Comparison of ENCODE assay signal across 8 mouse cellular contexts in genomic region chr15:99724292-99725021, GRCm38 (mm10). TPM values are rescaled to one million over a fixed set of nuclear protein-coding genes. Genes with fewer than 3 reads are reported as not detected.
DNase-seq lines count a peak whose midpoint lies in the region; ATAC-seq and TF ChIP-seq lines count a peak whose summit lies in the region.

No protein-coding gene starts in this region.

- DNase-seq in 416B (ENCODE audit: low read depth): peak; percentile 69
- peak; percentile 88 for DNase-seq in ZHBTc4 (ENCODE audit: low read depth, low spot score)
- peak; percentile 86 for DNase-seq in embryo, embryonic 11 days
- DNase-seq in heart, adult 11 months: peak; percentile 98
- DNase-seq in kidney, adult 18-20 months: peak; percentile 80
- DNase-seq in midbrain, postnatal 0 days (ENCODE audit: low spot score): peak; percentile 86
- DNase-seq in testis, postnatal 10 days (ENCODE audit: low spot score): peak; percentile 74

- peak overlapping the region; percentile 78 for H3K27ac ChIP-seq in limb, embryonic 15.5 days
- peak overlapping the region; percentile 62 for H3K27ac ChIP-seq in midbrain, postnatal 0 days (ENCODE audit: low read depth, low read length)

- no peaks in the 10 kb centered on the region for H3K27me3 ChIP-seq in limb, embryonic 15.5 days
- H3K27me3 ChIP-seq in midbrain, postnatal 0 days (ENCODE audit: insufficient read depth, low read length): no peaks in the 10 kb centered on the region

- peaks cover 26% of the 10 kb centered on the region for H3K4me1 ChIP-seq in limb, embryonic 15.5 days
- H3K4me1 ChIP-seq in midbrain, postnatal 0 days (ENCODE audit: insufficient read depth, low read length): peaks cover 3% of the 10 kb centered on the region

- 0 out of 2 replicates have a peak overlapping the region, but pooled peaks have one; percentile 2 for H3K9ac ChIP-seq in limb, embryonic 15.5 days
- peak overlapping the region; percentile 48 for H3K9ac ChIP-seq in midbrain, postnatal 0 days (replicated peaks; ENCODE audit: low read length, poor library complexity, severe bottlenecking)

- no peak for ATAC-seq in limb, embryonic 15.5 days (ENCODE audit: insufficient number of reproducible peaks, low FRiP score, low TSS enrichment, low read depth)
- ATAC-seq in midbrain, postnatal 0 days (ENCODE audit: low FRiP score): peak; percentile 17; the same call in 1 of the 2 replicates

- peak overlapping the region; percentile 68 for H3K4me2 ChIP-seq in limb, embryonic 15.5 days
- H3K4me2 ChIP-seq in midbrain, postnatal 0 days (ENCODE audit: low read depth, low read length, poor library complexity, severe bottlenecking): peak overlapping the region; percentile 87

- H3K4me3 ChIP-seq in limb, embryonic 15.5 days: peak overlapping the region; percentile 97
- peak overlapping the region; percentile 92 for H3K4me3 ChIP-seq in midbrain, postnatal 0 days (ENCODE audit: low read depth, low read length)

- no peaks in the 10 kb centered on the region for H3K9me3 ChIP-seq in limb, embryonic 15.5 days
- H3K9me3 ChIP-seq in midbrain, postnatal 0 days (ENCODE audit: low read length): no peaks in the 10 kb centered on the region

- peaks cover 22% of the 10 kb centered on the region for H3K36me3 ChIP-seq in limb, embryonic 15.5 days
- H3K36me3 ChIP-seq in midbrain, postnatal 0 days (ENCODE audit: insufficient read depth, low read length): peaks cover 14% of the 10 kb centered on the region; the same call in 1 of the 2 replicates

- 9% methylated on average over 16 of the region's 16 CpGs for WGBS in limb, embryonic 15.5 days
- 7% methylated on average over 16 of the region's 16 CpGs for WGBS in midbrain, postnatal 0 days

- TF ChIP-seq CTCF in midbrain, postnatal 0 days (IDR thresholded peaks at IDR 0.05): peak; percentile 82

RNA-seq across cellular contexts. Expression of gene Cox14, which starts 1.0 kb away (rescaled TPM):
- 162 and 175 TPM in 2 replicates for polyA plus RNA-seq in limb, embryonic 15.5 days (2015; fragmentation: Nextera tagmentation; extraction: Ambion mirVana)
- 60.9 and 67.2 TPM in 2 replicates for total RNA-seq in midbrain, postnatal 0 days (2014; rRNA removed)
- polyA plus RNA-seq in midbrain, postnatal 0 days (2015; fragmentation: Nextera tagmentation; extraction: Ambion mirVana): 165 and 180 TPM in 2 replicates

RNA-seq across cellular contexts. Expression of gene Gpd1, which starts 7.1 kb away (rescaled TPM):
- polyA plus RNA-seq in limb, embryonic 15.5 days (2015; fragmentation: Nextera tagmentation; extraction: Ambion mirVana): 0.42 and 4.3 TPM in 2 replicates
- 2.8 and 3.3 TPM in 2 replicates for total RNA-seq in midbrain, postnatal 0 days (2014; rRNA removed)
- 1.1 and 1.2 TPM in 2 replicates for polyA plus RNA-seq in midbrain, postnatal 0 days (2015; fragmentation: Nextera tagmentation; extraction: Ambion mirVana)

RNA-seq across cellular contexts. Expression of gene Gm17349, which starts 19.2 kb away (rescaled TPM):
- polyA plus RNA-seq in limb, embryonic 15.5 days (2015; fragmentation: Nextera tagmentation; extraction: Ambion mirVana): not detected in 2 replicates
- not detected in 2 replicates for total RNA-seq in midbrain, postnatal 0 days (2014; rRNA removed)
- polyA plus RNA-seq in midbrain, postnatal 0 days (2015; fragmentation: Nextera tagmentation; extraction: Ambion mirVana): not detected in 2 replicates

RNA-seq across cellular contexts. Expression of gene Smarcd1, which starts 22.5 kb away (rescaled TPM):
- polyA plus RNA-seq in limb, embryonic 15.5 days (2015; fragmentation: Nextera tagmentation; extraction: Ambion mirVana): 25.0 and 29.9 TPM in 2 replicates
- 83.0 and 93.0 TPM in 2 replicates for total RNA-seq in midbrain, postnatal 0 days (2014; rRNA removed)
- 77.7 and 92.2 TPM in 2 replicates for polyA plus RNA-seq in midbrain, postnatal 0 days (2015; fragmentation: Nextera tagmentation; extraction: Ambion mirVana)

RNA-seq across cellular contexts. Expression of gene Cers5, which starts 48.2 kb away (rescaled TPM):
- polyA plus RNA-seq in limb, embryonic 15.5 days (2015; fragmentation: Nextera tagmentation; extraction: Ambion mirVana): 83.6 and 84.8 TPM in 2 replicates
- total RNA-seq in midbrain, postnatal 0 days (2014; rRNA removed): 93.5 and 94.2 TPM in 2 replicates
- polyA plus RNA-seq in midbrain, postnatal 0 days (2015; fragmentation: Nextera tagmentation; extraction: Ambion mirVana): 75.8 and 76.8 TPM in 2 replicates
